Comparison of ENCODE assay signal across 18 mouse cellular contexts in genomic region chr6:31586127-31586526, GRCm38 (mm10). TPM values are rescaled to one million over a fixed set of nuclear protein-coding genes. Genes with fewer than 3 reads are reported as not detected.
DNase-seq lines count a peak whose midpoint lies in the region; ATAC-seq and TF ChIP-seq lines count a peak whose summit lies in the region.
"Had no signal": no experiment of that assay in that cellular context is flagged by ENCODE, and none has a peak within 500 bp of the region (broad histone marks: within the 10 kb centered on the region; RNA-seq: fewer than 3 reads in every experiment).

No protein-coding gene starts in this region.

- peaks cover 17% of the 10 kb centered on the region for H3K4me1 ChIP-seq in heart, adult 2 months (ENCODE audit: control insufficient read depth, insufficient read depth, low read length)
- peaks cover 2 to 17% of the 10 kb centered on the region in 2 experiments; a peak in 2 of 4 replicates for H3K4me1 ChIP-seq in MEL (ENCODE audit: control insufficient read depth in 1 of 2, insufficient read depth in 2 of 2, low read length in 2 of 2)
- H3K4me1 ChIP-seq in liver, embryonic 12.5 days: peaks cover 68% of the 10 kb centered on the region
- H3K4me1 ChIP-seq in liver, embryonic 16.5 days (ENCODE audit: control insufficient read depth, low read depth, low read length): peaks cover 46% of the 10 kb centered on the region
- H3K4me1 ChIP-seq in intestine, embryonic 15.5 days (replicated peaks): 0 out of 2 replicates have a peak, but pooled peaks cover 5% of the 10 kb centered on the region
- H3K4me1 ChIP-seq: embryonic facial prominence, embryonic 12.5 days; hindbrain, embryonic 13.5 days had no signal

- H3K4me3 ChIP-seq in heart, adult 2 months: no peak overlapping the region
- H3K4me3 ChIP-seq in MEL (ENCODE audit: control insufficient read depth in 1 of 2, insufficient read depth in 1 of 2, low read depth in 2 of 2, low read length in 2 of 2): no peak overlapping the region
- H3K4me3 ChIP-seq in liver, embryonic 12.5 days: no peak overlapping the region
- no peak overlapping the region for H3K4me3 ChIP-seq in liver, embryonic 16.5 days (ENCODE audit: low read depth, low read length)
- H3K4me3 ChIP-seq in intestine, embryonic 15.5 days (replicated peaks): no peak overlapping the region
- H3K4me3 ChIP-seq: embryonic facial prominence, embryonic 12.5 days; hindbrain, embryonic 13.5 days had no signal

- 87% methylated on average over 2 of the region's 2 CpGs for WGBS in heart, adult 2 months
- 30% methylated on average over 2 of the region's 2 CpGs for WGBS in liver, embryonic 12.5 days (ENCODE audit: insufficient replicate concordance)
- 37% methylated on average over 2 of the region's 2 CpGs for WGBS in liver, embryonic 16.5 days (ENCODE audit: insufficient replicate concordance)
- 88% methylated on average over 2 of the region's 2 CpGs for WGBS in intestine, embryonic 15.5 days

- H3K27me3 ChIP-seq in heart, adult 2 months (ENCODE audit: control insufficient read depth, insufficient read depth, low read length): no peaks in the 10 kb centered on the region
- H3K27me3 ChIP-seq in MEL (ENCODE audit: control insufficient read depth in 1 of 2, insufficient read depth in 2 of 2, low read length in 2 of 2): no peaks in the 10 kb centered on the region
- no peaks in the 10 kb centered on the region for H3K27me3 ChIP-seq in liver, embryonic 12.5 days (replicated peaks)
- H3K27me3 ChIP-seq in liver, embryonic 16.5 days (ENCODE audit: control insufficient read depth, insufficient read depth, low read depth, low read length): no peaks in the 10 kb centered on the region
- no peaks in the 10 kb centered on the region for H3K27me3 ChIP-seq in intestine, embryonic 15.5 days (replicated peaks)
- H3K27me3 ChIP-seq: embryonic facial prominence, embryonic 12.5 days; hindbrain, embryonic 13.5 days had no signal

- H3K9me3 ChIP-seq in MEL (replicated peaks; ENCODE audit: insufficient read depth, low read length): no peaks in the 10 kb centered on the region
- no peaks in the 10 kb centered on the region for H3K9me3 ChIP-seq in liver, embryonic 12.5 days (replicated peaks)
- H3K9me3 ChIP-seq in liver, embryonic 16.5 days (replicated peaks; ENCODE audit: control insufficient read depth, low read length): no peaks in the 10 kb centered on the region
- no peaks in the 10 kb centered on the region for H3K9me3 ChIP-seq in intestine, embryonic 15.5 days
- H3K9me3 ChIP-seq: embryonic facial prominence, embryonic 12.5 days; hindbrain, embryonic 13.5 days had no signal

- peak overlapping the region; percentile 47 for H3K4me2 ChIP-seq in liver, embryonic 12.5 days
- H3K4me2 ChIP-seq in liver, embryonic 16.5 days (ENCODE audit: low read depth, low read length): peak overlapping the region; percentile 12; the same call in 1 of the 2 replicates
- H3K4me2 ChIP-seq in intestine, embryonic 15.5 days (replicated peaks): no peak overlapping the region
- H3K4me2 ChIP-seq: embryonic facial prominence, embryonic 12.5 days; hindbrain, embryonic 13.5 days had no signal

- TF ChIP-seq EP300 in heart, adult 2 months (IDR thresholded peaks at IDR 0.05; ENCODE audit: insufficient read depth, low read depth, low read length): no peak
- no peak for TF ChIP-seq EP300 in MEL (IDR thresholded peaks at IDR 0.05; ENCODE audit: low read depth in 1 of 2, low read length in 2 of 2)

- peaks cover 3% of the 10 kb centered on the region; the same call in 1 of the 2 replicates for H3K36me3 ChIP-seq in heart, adult 2 months (ENCODE audit: control insufficient read depth, insufficient read depth, low read length)
- H3K36me3 ChIP-seq in MEL (ENCODE audit: control insufficient read depth in 1 of 2, insufficient read depth in 2 of 2, low read length in 2 of 2): peaks cover 0 to 14% of the 10 kb centered on the region in 2 experiments; a peak in 2 of 4 replicates
- no peaks in the 10 kb centered on the region for H3K36me3 ChIP-seq in liver, embryonic 12.5 days
- H3K36me3 ChIP-seq in liver, embryonic 16.5 days (ENCODE audit: control insufficient read depth, insufficient read depth): no peaks in the 10 kb centered on the region
- no peaks in the 10 kb centered on the region for H3K36me3 ChIP-seq in intestine, embryonic 15.5 days
- H3K36me3 ChIP-seq: embryonic facial prominence, embryonic 12.5 days; hindbrain, embryonic 13.5 days had no signal

- TF ChIP-seq POLR2A in heart, adult 2 months (IDR thresholded peaks at IDR 0.05; ENCODE audit: insufficient read depth, low read depth, low read length): no peak
- no peak for TF ChIP-seq POLR2A in MEL (IDR thresholded peaks at IDR 0.05; ENCODE audit: control insufficient read depth in 1 of 2, insufficient read depth in 1 of 2, low read depth in 1 of 2, low read length in 2 of 2, poor library complexity in 1 of 2)

- H3K27ac ChIP-seq in heart, adult 2 months: peak overlapping the region; percentile 40; the same call in 1 of the 2 replicates
- no peak overlapping the region for H3K27ac ChIP-seq in MEL (ENCODE audit: control insufficient read depth, low read depth, low read length)
- peak overlapping the region; percentile 85 for H3K27ac ChIP-seq in liver, embryonic 12.5 days
- H3K27ac ChIP-seq in liver, embryonic 16.5 days (ENCODE audit: low read length): peak overlapping the region; percentile 83
- no peak overlapping the region for H3K27ac ChIP-seq in intestine, embryonic 15.5 days
- H3K27ac ChIP-seq: embryonic facial prominence, embryonic 12.5 days; hindbrain, embryonic 13.5 days; hindbrain, postnatal 0 days had no signal

- H3K79me2 ChIP-seq in heart, adult 2 months (replicated peaks; ENCODE audit: control insufficient read depth, insufficient read depth, low read length): no peaks in the 10 kb centered on the region
- H3K79me2 ChIP-seq in MEL (ENCODE audit: control insufficient read depth, insufficient read depth, low read length, poor library complexity): no peaks in the 10 kb centered on the region

- intact Hi-C loops in heart, adult 2 months (cut with DNase I): loop anchor here (2.0 kb wide), 1 partner anchor 21 kb away; no protein-coding TSS in a partner anchor

- TF ChIP-seq CTCF in heart, adult 2 months (IDR thresholded peaks at IDR 0.05): no peak
- no peak for TF ChIP-seq CTCF in MEL (IDR thresholded peaks at IDR 0.05 in 2 of 3, conservative IDR thresholded peaks at IDR 0.05 in 1 of 3; ENCODE audit: control insufficient read depth in 1 of 3, insufficient read depth in 1 of 3, low read depth in 2 of 3, low read length in 3 of 3, poor library complexity in 1 of 3, severe bottlenecking in 1 of 3)

- H3K9ac ChIP-seq in heart, adult 2 months (ENCODE audit: low read depth, low read length): no peak overlapping the region
- H3K9ac ChIP-seq in MEL (ENCODE audit: control insufficient read depth, low read depth, low read length, poor library complexity, severe bottlenecking): no peak overlapping the region
- H3K9ac ChIP-seq in liver, embryonic 12.5 days: peak overlapping the region; percentile 62
- peak overlapping the region; percentile 36; the same call in 1 of the 2 replicates for H3K9ac ChIP-seq in liver, embryonic 16.5 days (ENCODE audit: low read depth, low read length)
- no peak overlapping the region for H3K9ac ChIP-seq in intestine, embryonic 15.5 days
- H3K9ac ChIP-seq: embryonic facial prominence, embryonic 12.5 days; hindbrain, embryonic 13.5 days had no signal

- DNase-seq in heart, adult 2 months: no peak
- DNase-seq in heart, adult 9 months (ENCODE audit: low spot score in 2 of 2): no peak
- DNase-seq in MEL (ENCODE audit: low read depth, low spot score): no peak
- DNase-seq in kidney, adult 9 months: no peak
- no peak for DNase-seq in right cerebral cortex, postnatal 36 days (ENCODE audit: low spot score in 2 of 2)
- DNase-seq: adrenal gland, adult 8-10 months; adrenal gland, postnatal 36 days; cerebellum, adult 2 months; cerebellum, postnatal 10 days; gastrocnemius, postnatal 10 days; heart, postnatal 10 days had no signal

- peak; percentile 46 for ATAC-seq in liver, embryonic 12.5 days
- peak; percentile 45 for ATAC-seq in liver, embryonic 16.5 days (ENCODE audit: low read depth)
- ATAC-seq in intestine, embryonic 15.5 days: no peak
- ATAC-seq: forebrain, embryonic 14.5 days; hindbrain, postnatal 0 days had no signal

- no peak for TF ChIP-seq RAD21 in MEL (IDR thresholded peaks at IDR 0.05; ENCODE audit: low read depth, low read length)

TF ChIP-seq in MEL, 35 proteins besides CTCF, POLR2A, EP300 and RAD21:
- TF ChIP-seq MYB (IDR thresholded peaks at IDR 0.05; ENCODE audit: low read depth, low read length) (no peak), TAL1 (IDR thresholded peaks at IDR 0.05; ENCODE audit: low read length) (peak; percentile 31; the same call in 1 of the 2 replicates)

RNA-seq across cellular contexts. Expression of gene Podxl, which starts 22.3 kb away (rescaled TPM):
- 10 to 100 TPM; 71.6 to 90.9 TPM for total RNA-seq in heart, adult 2 months (2021)
- 53.8 and 99.2 TPM in 2 replicates for polyA plus RNA-seq in heart, adult 2 months (2012; rRNA removed)
- total RNA-seq in MEL (2012; rRNA removed): 14.2 and 19.1 TPM in 2 replicates
- 10 to 100 TPM in 1 of 2 experiments, not detected in 1; 40.8 TPM for polyA plus RNA-seq in MEL (2012; ENCODE audit: insufficient read depth in 1 of 2, insufficient read length in 2 of 2, low read depth in 1 of 2, low replicate concordance in 2 of 2, missing spikeins in 1 of 2)
- 23.0 and 24.5 TPM in 2 replicates for polyA plus RNA-seq in liver, embryonic 12.5 days (2016; fragmentation: Nextera tagmentation; extraction: Ambion mirVana)
- polyA plus RNA-seq in liver, embryonic 16.5 days (2015; fragmentation: Nextera tagmentation; extraction: Ambion mirVana): 3.5 and 4.3 TPM in 2 replicates
- 45.0 and 45.3 TPM in 2 replicates for polyA plus RNA-seq in intestine, embryonic 15.5 days (2015; fragmentation: Nextera tagmentation; extraction: Ambion mirVana)

Comparison
In these comparisons a context has a peak if more than half of its experiments do, and no peak if none do; other contexts are left out.
1. H3K27ac ChIP-seq: peak in heart, adult 2 months (single experiment), liver, embryonic 12.5 days (single experiment) and liver, embryonic 16.5 days (single experiment); none in MEL (single experiment) and intestine, embryonic 15.5 days (single experiment).
2. H3K9ac ChIP-seq: peak in liver, embryonic 12.5 days (single experiment) and liver, embryonic 16.5 days (single experiment); none in heart, adult 2 months (single experiment), MEL (single experiment) and intestine, embryonic 15.5 days (single experiment).